Mouse (Mus musculus): ENCODE results near the gene Cgn. TPM values are rescaled to one million over a fixed set of nuclear protein-coding genes. Genes with fewer than 3 reads are reported as not detected.
"Not testable (repeated sequence)": the region's sequence is repeated elsewhere in the genome, so short reads cannot be mapped to it uniquely, and the experiment has no call there.

Cgn gene
- total RNA-seq, 2 experiments from 2014 or later, result 3.7 to 6.2 TPM

- DNase-seq (ENCODE audit: low spot score in 2 of 2), result no peak
These were observed 6.0 kb upstream of the Cgn start for GRCm38 (mm10) chr3:94792258-94792657.

- DNase-seq (ENCODE audit: low spot score in 2 of 2), result no peak
These were observed 3.2 kb upstream of the Cgn start for GRCm38 (mm10) chr3:94789516-94789915.

GRCm38 (mm10) chr3:94789071-94789470 lies 2.8 kb upstream of the Cgn start:
- DNase-seq (ENCODE audit: low spot score in 2 of 2), result no peak

- DNase-seq (ENCODE audit: low spot score in 2 of 2), result no peak
These were observed 959 bp upstream of the Cgn start for GRCm38 (mm10) chr3:94787122-94787780.

DNA sequence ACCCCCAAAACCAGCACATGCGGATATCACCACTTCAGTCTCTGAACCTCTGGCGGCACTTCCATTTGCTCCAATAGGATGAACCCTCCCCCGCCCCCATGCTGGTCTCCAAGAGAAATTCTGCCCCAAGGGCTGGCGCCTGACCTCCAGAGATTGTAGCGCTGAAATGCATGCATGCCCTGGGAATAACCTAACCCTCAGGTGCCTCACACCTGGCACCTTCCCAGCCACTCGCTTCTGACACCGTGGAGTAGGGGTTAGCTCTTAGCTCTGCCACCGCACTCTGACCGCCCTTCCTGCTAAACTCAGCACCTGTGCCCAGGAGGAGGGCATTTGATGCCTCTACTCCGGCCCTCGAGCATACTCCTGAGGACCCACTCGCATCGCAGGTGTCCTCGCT lies 334 bp downstream of the Cgn start:
- no peak for DNase-seq (ENCODE audit: low spot score in 2 of 2)

DNA sequence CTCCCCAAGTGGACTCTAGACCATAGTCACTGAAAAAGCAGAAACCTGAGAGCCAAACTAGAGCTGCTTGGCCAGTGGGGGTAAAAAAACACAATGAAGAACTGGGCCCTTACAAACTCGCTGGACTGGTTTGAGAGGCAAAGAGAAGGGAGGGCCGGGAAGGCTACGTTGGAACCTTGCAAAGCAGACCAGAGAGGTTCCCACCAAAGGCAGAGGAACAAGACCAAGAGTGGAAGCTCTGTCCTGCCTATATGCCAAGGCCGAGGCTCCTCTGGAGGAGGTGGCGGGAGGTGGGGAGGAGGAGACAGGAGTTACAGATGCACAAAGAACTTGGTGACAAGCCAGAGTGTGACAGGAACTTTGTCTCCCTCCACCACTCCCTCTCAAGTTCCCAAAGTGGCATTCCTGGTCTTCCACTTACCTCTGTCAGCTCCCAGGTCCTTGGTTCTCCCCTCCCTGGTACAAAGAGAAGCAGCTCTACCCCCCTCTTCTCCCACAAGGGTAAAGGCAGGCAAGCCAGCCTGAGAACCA lies 2.1 kb downstream of the Cgn start:
- DNase-seq (ENCODE audit: low spot score in 2 of 2), result no peak

DNA sequence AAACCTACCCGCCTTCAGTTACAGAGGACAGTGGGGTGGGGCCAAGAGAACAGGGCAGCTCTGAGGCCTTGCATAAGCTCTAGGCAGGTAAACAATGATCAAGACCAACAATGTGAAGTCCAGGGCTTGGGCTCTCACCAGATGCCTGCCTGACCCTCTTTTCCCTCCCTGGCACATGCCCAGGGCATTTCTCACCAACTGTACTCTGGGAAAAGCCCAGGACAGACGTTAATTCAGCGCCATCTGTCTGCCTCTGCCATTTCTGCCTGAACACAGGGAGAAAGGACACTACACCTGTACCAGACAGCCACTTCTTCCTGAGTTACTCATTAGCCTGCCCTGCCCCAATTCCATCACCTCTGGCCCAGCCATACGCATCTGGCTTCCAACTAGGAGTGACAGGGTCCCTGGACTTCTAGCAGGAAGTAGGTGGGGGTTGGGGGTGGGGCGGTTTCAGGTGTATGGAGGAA lies 2.8 kb downstream of the Cgn start:
- DNase-seq (ENCODE audit: low spot score in 2 of 2), result no peak

DNA sequence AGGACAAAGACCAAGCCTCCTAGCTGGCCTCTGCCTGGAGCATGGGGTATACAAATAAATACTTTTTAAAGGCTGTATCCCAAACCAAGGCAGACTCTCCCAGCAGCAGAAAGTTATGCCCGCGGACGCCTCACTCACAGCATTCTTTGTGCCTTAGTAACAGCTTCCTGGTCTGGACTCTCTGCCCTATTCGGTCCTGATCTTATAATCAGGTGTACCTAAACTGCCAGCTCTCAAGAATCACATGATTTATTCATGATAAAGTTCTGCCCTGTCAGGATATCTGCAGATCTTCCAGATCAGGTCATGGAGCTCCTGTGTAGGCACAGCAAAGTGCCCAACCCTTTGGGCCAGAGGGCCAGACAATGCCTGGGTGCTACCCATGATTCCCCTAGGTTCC lies 3.4 kb downstream of the Cgn start:
- DNase-seq (ENCODE audit: low spot score in 2 of 2), result no peak

DNA sequence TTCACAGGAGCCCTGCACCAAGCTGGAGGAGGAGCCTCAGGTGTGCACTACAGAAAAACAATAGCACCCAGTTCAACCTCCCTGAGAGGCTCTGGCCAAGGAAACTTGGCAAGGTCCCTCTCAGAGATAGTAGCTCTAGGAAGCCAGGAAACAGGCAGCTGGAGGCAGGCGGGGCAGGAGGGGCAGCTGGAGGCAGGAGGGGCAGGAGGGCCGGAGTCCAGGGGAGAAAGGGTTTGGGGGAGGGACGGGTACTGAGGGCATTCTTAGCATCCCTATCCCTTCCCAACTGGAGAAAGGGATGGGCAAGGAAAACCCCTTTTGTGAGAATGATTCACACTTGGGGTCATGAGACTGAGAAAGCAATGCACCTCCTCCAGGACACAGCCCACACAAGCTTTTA lies 4.9 kb downstream of the Cgn start:
- DNase-seq (ENCODE audit: low spot score in 2 of 2), result no peak

DNA sequence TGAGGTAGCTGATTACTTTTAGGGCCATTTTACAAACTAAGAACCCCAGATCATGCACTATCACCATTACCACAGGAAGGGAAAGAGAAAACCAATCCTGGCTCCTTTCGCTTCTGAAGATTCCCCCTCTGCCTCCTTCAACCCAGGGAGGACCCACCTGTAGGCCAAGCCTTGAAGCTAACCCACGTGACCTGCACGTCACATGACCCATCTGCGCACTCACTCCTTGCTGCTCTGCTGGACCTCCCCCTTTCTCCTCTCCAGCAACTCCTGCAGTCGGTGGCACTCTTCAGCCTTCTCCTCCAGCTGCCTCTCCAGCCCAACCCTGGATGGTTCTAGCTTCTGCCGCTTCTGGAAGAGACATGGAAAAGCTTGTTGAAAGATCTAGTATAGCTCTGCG lies 10.4 kb downstream of the Cgn start:
- DNase-seq (ENCODE audit: low spot score in 2 of 2), result no peak

- DNase-seq (ENCODE audit: low spot score in 2 of 2), result no peak
These were observed 12.3 kb downstream of the Cgn start for GRCm38 (mm10) chr3:94774039-94774438.

- not testable (repeated sequence) for DNase-seq (ENCODE audit: low spot score in 2 of 2)
These were observed 20.8 kb downstream of the Cgn start for GRCm38 (mm10) chr3:94765456-94765855.

DNA sequence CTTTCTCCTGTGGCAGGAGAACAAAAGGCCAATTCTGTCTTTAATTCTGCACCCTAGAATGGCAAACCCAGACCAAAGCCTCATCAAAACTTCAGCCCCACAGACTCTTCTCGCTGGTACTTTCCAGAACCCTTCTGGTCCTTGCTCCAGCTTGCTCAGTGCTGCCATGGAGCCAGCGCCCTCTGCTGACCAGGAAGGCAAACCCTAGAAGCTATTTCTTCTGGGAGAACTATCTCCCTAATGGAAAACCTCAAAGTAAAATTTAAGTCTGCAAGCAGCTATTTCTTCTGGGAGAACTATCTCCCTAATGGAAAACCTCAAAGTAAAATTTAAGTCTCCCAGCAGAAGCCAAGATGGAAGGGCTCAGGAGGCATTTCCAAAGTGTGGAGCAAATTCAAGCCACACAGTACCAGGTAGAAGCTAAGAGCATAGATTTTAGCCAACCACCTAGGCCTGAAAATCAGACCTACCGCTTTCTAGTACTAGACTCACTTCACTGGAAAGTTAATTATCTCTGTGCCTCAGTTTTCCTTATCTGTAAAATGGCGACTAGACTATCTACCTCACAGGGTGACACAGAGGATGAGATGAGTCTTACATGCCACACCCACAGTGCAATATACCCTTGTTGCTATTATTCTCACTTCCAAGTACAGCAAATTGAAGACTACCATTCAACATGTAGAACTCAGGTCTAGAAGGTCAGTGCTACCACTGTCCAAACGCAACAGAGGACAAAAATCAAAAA lies 21.6 kb downstream of the Cgn start:
- not testable (repeated sequence) for DNase-seq (ENCODE audit: low spot score in 2 of 2)

DNA sequence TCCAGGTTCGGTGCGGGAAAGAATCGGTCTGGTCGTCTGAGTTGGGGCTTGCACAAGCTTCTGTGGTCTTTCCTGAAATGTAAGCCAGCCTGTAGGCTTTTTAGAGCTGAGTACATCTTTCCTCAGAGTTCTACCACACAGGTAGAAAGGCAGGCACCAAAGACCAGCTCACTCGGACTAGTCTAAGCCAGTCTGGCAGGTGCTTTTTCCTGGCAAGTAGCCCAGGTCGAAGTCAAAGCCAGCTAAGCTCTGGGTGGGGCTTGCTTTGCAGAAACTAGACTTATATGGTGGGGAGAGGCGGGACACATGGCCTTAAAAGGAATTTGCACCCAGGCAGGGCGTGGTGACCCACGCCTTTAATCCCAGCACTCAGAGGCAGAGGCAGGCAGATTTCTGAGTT lies 27.9 kb downstream of the Cgn start:
- DNase-seq (ENCODE audit: low spot score in 2 of 2), result not testable (repeated sequence)

DNA sequence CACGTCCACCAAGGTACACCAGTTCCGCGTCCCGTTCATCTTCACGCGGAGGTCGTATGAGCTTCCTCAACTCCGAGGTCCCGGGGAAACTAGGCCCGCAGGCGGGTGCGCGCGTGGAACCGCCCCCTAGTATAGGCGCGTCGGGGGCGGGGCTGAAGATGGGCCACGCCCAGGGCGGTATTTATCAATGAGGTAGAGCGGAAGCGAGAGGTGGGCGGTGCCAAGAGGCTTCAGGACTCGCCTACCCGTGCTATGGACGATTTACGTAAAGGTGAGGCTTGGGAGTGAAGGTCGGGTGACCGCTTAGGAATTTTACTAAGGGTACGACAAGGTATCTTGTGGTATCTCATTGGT lies 28.3 kb downstream of the Cgn start:
- not testable (repeated sequence) for DNase-seq (ENCODE audit: low spot score in 2 of 2)

DNA sequence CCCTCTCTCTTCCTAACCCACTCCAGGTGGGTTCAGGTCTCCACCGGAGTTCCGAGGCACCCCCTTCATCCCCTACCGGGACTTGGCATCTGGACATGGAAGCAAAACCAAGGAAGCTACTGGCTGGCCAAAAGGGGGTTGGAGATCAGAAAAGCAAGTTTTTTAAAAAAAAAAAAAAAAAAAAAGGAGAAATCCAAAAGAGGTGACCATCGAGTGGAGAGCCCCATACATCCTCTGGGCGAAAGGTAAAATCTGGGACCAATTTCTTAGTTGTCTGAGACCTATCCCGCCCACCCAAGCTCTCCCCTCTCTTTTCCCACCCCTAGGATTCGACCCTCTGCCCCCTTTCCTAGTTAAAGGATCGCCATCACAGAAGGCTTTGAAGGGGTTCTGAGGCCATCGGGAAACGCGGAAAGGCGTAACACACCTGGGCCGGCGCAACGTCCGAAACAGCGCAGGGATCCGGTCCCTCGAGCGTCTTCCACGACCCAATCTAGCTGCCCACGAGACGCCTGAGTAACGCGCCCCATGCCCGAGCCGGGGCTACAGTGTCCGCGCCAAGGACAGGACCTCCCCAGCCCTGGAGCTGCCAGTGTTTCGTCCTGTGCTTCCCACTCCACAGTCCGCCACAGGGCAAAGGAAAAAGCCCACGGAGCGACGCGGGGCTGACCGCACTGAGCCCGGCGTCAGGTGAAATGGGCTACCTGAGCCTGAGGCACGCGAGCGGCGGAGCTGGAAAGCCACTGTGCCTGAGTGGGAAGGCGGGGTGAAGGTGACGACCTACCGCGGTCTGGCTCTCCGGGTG lies 28.8 kb downstream of the Cgn start:
- not testable (repeated sequence) for DNase-seq (ENCODE audit: low spot score in 2 of 2)

GRCm38 (mm10) chr3:94745691-94746090 lies 40.6 kb downstream of the Cgn start:
- no peak for DNase-seq (ENCODE audit: low spot score in 2 of 2)

DNA sequence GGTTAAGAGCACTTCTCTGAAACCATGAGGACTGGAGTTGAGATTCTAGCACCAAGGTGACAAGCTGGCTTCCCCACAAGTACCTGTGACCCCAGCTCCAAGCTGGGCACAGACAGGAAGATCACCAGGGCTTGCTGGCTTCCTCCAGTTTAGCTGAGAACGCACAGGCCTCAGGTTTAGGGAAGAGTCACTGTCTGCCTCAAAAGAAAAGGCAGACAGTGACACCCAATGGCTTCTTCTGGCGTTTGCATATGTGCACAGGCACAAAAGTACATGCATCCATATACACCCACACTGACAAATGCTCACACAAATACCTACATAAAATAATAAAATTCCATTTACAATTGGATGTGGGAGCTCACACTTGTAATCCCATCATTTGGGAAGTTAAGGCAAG lies 62.7 kb downstream of the Cgn start:
- not testable (repeated sequence) for DNase-seq (ENCODE audit: low spot score in 2 of 2)

DNA sequence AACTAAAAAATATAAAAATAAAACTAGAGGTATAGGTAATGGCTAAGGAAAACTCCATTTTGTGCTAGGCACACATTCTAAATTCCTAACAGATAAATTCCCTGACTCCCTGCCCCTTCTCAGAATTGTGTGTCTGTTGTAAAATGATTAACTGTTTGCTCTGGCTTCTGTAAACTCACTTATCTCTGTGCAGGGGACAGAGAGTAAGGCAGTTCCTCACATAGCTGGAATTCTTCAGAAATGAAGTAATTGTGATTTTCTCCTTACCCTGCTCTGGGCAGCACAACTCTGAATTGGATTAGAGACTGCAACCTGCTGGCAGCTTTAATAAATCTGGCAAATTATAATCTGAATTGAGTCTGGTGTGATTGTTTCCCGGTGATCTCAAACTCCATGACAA lies 68.0 kb downstream of the Cgn start:
- not testable (repeated sequence) for DNase-seq (ENCODE audit: low spot score in 2 of 2)

DNA sequence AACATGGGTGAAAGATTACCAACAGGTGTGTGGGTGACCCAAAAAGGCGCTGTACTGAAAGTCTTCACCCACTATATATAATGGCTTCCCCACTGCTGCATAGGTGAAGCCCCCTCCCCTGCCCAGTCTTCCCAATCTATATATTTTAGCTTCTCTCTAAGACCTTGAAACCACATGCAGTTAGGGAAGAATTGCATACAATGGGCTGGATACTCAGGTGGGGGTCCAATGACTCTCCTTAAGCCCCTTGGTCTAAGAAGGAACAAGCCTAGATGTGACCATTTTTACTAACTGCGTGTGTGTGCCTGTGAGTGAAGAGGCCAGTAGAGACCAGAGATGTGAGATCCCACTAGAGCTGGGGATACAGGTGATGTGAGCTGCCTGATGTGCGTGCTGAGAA lies 72.9 kb downstream of the Cgn start:
- DNase-seq (ENCODE audit: low spot score in 2 of 2), result not testable (repeated sequence)

DNA sequence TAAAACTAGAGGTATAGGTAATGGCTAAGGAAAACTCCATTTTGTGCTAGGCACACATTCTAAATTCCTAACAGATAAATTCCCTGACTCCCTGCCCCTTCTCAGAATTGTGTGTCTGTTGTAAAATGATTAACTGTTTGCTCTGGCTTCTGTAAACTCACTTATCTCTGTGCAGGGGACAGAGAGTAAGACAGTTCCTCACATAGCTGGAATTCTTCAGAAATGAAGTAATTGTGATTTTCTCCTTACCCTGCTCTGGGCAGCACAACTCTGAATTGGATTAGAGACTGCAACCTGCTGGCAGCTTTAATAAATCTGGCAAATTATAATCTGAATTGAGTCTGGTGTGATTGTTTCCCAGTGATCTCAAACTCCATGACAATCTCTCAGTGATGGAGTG lies 75.7 kb downstream of the Cgn start:
- not testable (repeated sequence) for DNase-seq (ENCODE audit: low spot score in 2 of 2)

Measured in adrenal gland, postnatal 4 days (tissue).